In genomic region chr4:136134978-136135873, GRCm38 (mm10) we compare ENCODE assay signal across 9 mouse cellular contexts. TPM values are rescaled to one million over a fixed set of nuclear protein-coding genes. Genes with fewer than 3 reads are reported as not detected.
DNase-seq lines count a peak whose midpoint lies in the region; ATAC-seq and TF ChIP-seq lines count a peak whose summit lies in the region.
"Had no signal": no experiment of that assay in that cellular context is flagged by ENCODE, and none has a peak within 500 bp of the region (broad histone marks: within the 10 kb centered on the region; RNA-seq: fewer than 3 reads in every experiment).

No protein-coding gene starts in this region.

- H3K4me3 ChIP-seq in kidney, embryonic 14.5 days (ENCODE audit: low read length): peak overlapping the region; percentile 43
- peak overlapping the region in 1 of 2 experiments; percentile 36; a peak in 2 of 4 replicates for H3K4me3 ChIP-seq in liver, embryonic 14.5 days (ENCODE audit: insufficient read depth in 1 of 2, low read depth in 2 of 2, low read length in 2 of 2)

- peaks cover 49% of the 10 kb centered on the region for H3K4me1 ChIP-seq in kidney, embryonic 14.5 days (ENCODE audit: control insufficient read depth, insufficient read depth, low read length)
- H3K4me1 ChIP-seq in liver, embryonic 14.5 days (replicated peaks; ENCODE audit: control insufficient read depth in 2 of 2, insufficient read depth in 2 of 2, low read length in 1 of 2): peaks cover 4 to 5% of the 10 kb centered on the region in 2 experiments; a peak in 3 of 4 replicates

- TF ChIP-seq CTCF in brain, embryonic 14.5 days (IDR thresholded peaks at IDR 0.05; ENCODE audit: borderline replicate concordance, extremely low read depth, insufficient read depth, insufficient read length): no peak
- TF ChIP-seq CTCF in liver, embryonic 14.5 days (IDR thresholded peaks at IDR 0.05; ENCODE audit: low read depth): no peak

- H3K36me3 ChIP-seq in kidney, embryonic 14.5 days (ENCODE audit: control insufficient read depth, insufficient read depth, low read length): no peaks in the 10 kb centered on the region
- H3K36me3 ChIP-seq in liver, embryonic 14.5 days (replicated peaks; ENCODE audit: control insufficient read depth, insufficient read depth, low read depth): no peaks in the 10 kb centered on the region

- WGBS in kidney, embryonic 14.5 days: 2% methylated on average over 47 of the region's 50 CpGs
- WGBS in liver, embryonic 14.5 days (ENCODE audit: insufficient replicate concordance): 6% methylated on average over 41 of the region's 50 CpGs

- H3K27ac ChIP-seq in kidney, embryonic 14.5 days (ENCODE audit: low read depth, low read length): peak overlapping the region; percentile 99
- H3K27ac ChIP-seq in liver, embryonic 14.5 days: no peak overlapping the region
- H3K27ac ChIP-seq: macrophage had no signal

- H3K27me3 ChIP-seq in kidney, embryonic 14.5 days (ENCODE audit: control insufficient read depth, insufficient read depth, low read length): no peaks in the 10 kb centered on the region
- H3K27me3 ChIP-seq in liver, embryonic 14.5 days (ENCODE audit: control insufficient read depth, insufficient read depth, low read length): peaks cover 45% of the 10 kb centered on the region

- TF ChIP-seq EP300 in liver, embryonic 14.5 days (IDR thresholded peaks at IDR 0.05; ENCODE audit: low read depth): no peak

- no peaks in the 10 kb centered on the region for H3K9me3 ChIP-seq in kidney, embryonic 14.5 days (ENCODE audit: control insufficient read depth, low read length)
- H3K9me3 ChIP-seq in liver, embryonic 14.5 days (ENCODE audit: control insufficient read depth, low read length): no peaks in the 10 kb centered on the region

- peak; percentile 26; the same call in 1 of the 2 replicates for TF ChIP-seq POLR2A in brain, embryonic 14.5 days (IDR thresholded peaks at IDR 0.05; ENCODE audit: borderline replicate concordance, extremely low read depth, insufficient read depth, insufficient read length, poor library complexity, severe bottlenecking)

- DNase-seq in left cerebral cortex, adult 18-20 months (ENCODE audit: low spot score in 2 of 2): peak; percentile 23 to 39
- no peak for DNase-seq in left cerebral cortex, adult 8-10 months (ENCODE audit: low spot score in 2 of 2)
- DNase-seq in brain, embryonic 14.5 days (ENCODE audit: low read depth): peak; percentile 93
- peak; percentile 51 to 52 for DNase-seq in heart, adult 18-20 months
- DNase-seq in liver, embryonic 14.5 days (ENCODE audit: low read depth in 3 of 3, low spot score in 3 of 3): no peak
- peak; percentile 87 to 89 for DNase-seq in right cerebral cortex, postnatal 10 days (ENCODE audit: low spot score in 2 of 2)
- no peak for DNase-seq in thymus, adult 18-20 months

- H3K4me2 ChIP-seq in kidney, embryonic 14.5 days (replicated peaks; ENCODE audit: low read depth, low read length): peak overlapping the region; percentile 77
- peak overlapping the region; percentile 54 for H3K4me2 ChIP-seq in liver, embryonic 14.5 days (ENCODE audit: low read depth)

- ATAC-seq in kidney, embryonic 14.5 days (ENCODE audit: low FRiP score, low TSS enrichment): peak; percentile 69
- ATAC-seq in liver, embryonic 14.5 days (ENCODE audit: insufficient read depth): no peak

- peak overlapping the region; percentile 75 for H3K9ac ChIP-seq in kidney, embryonic 14.5 days (ENCODE audit: low read depth, low read length)
- H3K9ac ChIP-seq in liver, embryonic 14.5 days (replicated peaks): no peak overlapping the region

RNA-seq across cellular contexts. Expression of gene Id3, which starts 8.1 kb away (rescaled TPM):
- 10 to 100 TPM; 34.9 to 43.2 TPM for total RNA-seq in left cerebral cortex, adult 18-20 months (2021)
- 10 to 100 TPM; 34.7 to 39.3 (median 38.4) TPM for total RNA-seq in left cerebral cortex, adult 8-10 months (2022)
- 105 and 107 TPM in 2 replicates for polyA plus RNA-seq in brain, embryonic 14.5 days (2012; rRNA removed)
- total RNA-seq in heart, adult 18-20 months (2021): 10 to 100 TPM; 58.3 to 64.3 TPM
- polyA plus RNA-seq in kidney, embryonic 14.5 days (2014; fragmentation: Nextera tagmentation; extraction: Ambion mirVana): 848 and 979 TPM in 2 replicates
- polyA plus RNA-seq in liver, embryonic 14.5 days (2012; rRNA removed): 23.0 and 29.8 TPM in 2 replicates
- polyA plus RNA-seq in liver, embryonic 14.5 days (2014; fragmentation: Nextera tagmentation; extraction: Ambion mirVana): 33.2 and 33.8 TPM in 2 replicates

RNA-seq across cellular contexts. Expression of gene E2f2, which starts 37.0 kb away (rescaled TPM):
- under 1 TPM; 0.30 to 0.40 TPM for total RNA-seq in left cerebral cortex, adult 18-20 months (2021)
- total RNA-seq in left cerebral cortex, adult 8-10 months (2022): 1 to 10 TPM in 1 of 4 experiments, under 1 TPM in 3; 0.37 to 1.3 (median 0.48) TPM
- polyA plus RNA-seq in brain, embryonic 14.5 days (2012; rRNA removed): 3.5 and 5.1 TPM in 2 replicates
- 1 to 10 TPM; 1.3 to 1.4 TPM for total RNA-seq in heart, adult 18-20 months (2021)
- 5.7 and 6.0 TPM in 2 replicates for polyA plus RNA-seq in kidney, embryonic 14.5 days (2014; fragmentation: Nextera tagmentation; extraction: Ambion mirVana)
- 38.4 and 40.5 TPM in 2 replicates for polyA plus RNA-seq in liver, embryonic 14.5 days (2012; rRNA removed)
- polyA plus RNA-seq in liver, embryonic 14.5 days (2014; fragmentation: Nextera tagmentation; extraction: Ambion mirVana): 50.3 and 53.4 TPM in 2 replicates

Comparison
In these comparisons a context has a peak if more than half of its experiments do, and no peak if none do; other contexts are left out.
1. DNase-seq: peak in left cerebral cortex, adult 18-20 months (2 of 2), brain, embryonic 14.5 days (single experiment), heart, adult 18-20 months (2 of 2) and right cerebral cortex, postnatal 10 days (2 of 2); none in left cerebral cortex, adult 8-10 months (0 of 2), liver, embryonic 14.5 days (0 of 3) and thymus, adult 18-20 months (0 of 2).